Mouse (Mus musculus) lung, postnatal 4 days (tissue): Measurements from ENCODE around the gene 2510002D24Rik.
A peak's percentile ranks its signal among the peaks of the same experiment; 100 is the strongest.
"Not testable (repeated sequence)": the region's sequence is repeated elsewhere in the genome, so short reads cannot be mapped to it uniquely, and the experiment has no call there.

ENCODE experiments used
- DNase-seq, 2 experiments: peaks; one replicate each; pipeline ENCODE4 v3.0.0; 2021

Gene 2510002D24Rik

DNA sequence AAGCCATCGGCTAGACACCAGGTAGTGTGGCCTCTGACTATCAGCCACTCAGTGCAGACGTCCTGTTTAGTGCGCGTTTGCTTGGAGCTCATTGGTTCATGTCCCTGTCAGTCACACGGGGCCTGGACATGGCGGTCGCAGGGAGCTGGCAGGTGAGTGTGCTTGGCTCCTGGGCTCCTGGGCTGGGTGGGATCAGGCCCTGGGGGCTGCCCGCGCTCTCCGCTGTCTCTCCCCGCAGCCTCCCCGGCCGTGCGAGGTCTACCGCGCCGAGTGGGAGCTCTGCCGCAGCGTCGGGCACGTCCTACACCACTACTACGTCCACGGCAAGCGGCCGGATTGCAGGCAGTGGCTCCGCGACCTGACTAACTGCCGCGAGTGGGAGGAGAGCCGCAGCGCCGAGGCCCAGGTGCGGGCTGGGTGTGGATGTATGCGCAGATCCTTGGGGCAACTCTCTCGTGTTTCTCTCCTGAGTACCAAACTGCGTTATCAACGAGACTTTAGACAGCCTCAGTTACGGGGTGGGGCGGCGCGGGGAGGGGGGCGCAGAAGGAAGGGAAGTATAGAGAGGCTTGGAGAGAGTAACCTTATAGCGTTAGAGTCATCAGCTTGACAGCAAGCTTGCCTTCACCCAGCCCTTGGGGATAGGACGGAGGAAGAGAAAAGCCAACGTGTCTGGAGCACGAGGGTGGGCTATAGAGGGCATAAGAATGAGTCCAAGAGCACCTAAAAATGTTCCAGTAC, at the start of gene 2510002D24Rik, which contains the start of gene Gm28539:
Gene 2510002D24Rik, plus strand, starts transcription at position 111 of the 741 bp plus-strand sequence.
Gene Gm28539, plus strand, starts transcription at position 117 of the 741 bp plus-strand sequence.
- DNase-seq = peak; percentile 95

DNA sequence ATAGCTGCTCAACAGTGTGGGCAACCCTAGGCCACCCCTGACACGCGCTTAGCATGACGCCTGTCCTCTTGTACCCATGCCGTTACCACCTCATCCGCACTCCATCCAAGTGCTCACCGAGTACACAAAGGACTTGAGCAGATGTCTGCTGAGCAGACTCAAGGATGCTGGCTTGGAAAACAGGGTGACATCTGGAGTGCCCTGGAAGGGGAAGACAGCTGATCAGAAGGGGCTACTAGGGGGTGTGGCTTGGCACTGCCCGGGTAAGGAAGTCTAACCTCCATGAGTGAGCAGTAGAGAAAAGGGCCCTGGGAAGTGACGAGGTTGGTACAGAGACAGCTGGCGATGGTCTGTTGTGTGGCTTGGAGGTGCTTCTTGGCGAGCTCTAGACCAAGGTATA, 49.7 kb upstream of the 2510002D24Rik start:
- DNase-seq = no peak

DNA sequence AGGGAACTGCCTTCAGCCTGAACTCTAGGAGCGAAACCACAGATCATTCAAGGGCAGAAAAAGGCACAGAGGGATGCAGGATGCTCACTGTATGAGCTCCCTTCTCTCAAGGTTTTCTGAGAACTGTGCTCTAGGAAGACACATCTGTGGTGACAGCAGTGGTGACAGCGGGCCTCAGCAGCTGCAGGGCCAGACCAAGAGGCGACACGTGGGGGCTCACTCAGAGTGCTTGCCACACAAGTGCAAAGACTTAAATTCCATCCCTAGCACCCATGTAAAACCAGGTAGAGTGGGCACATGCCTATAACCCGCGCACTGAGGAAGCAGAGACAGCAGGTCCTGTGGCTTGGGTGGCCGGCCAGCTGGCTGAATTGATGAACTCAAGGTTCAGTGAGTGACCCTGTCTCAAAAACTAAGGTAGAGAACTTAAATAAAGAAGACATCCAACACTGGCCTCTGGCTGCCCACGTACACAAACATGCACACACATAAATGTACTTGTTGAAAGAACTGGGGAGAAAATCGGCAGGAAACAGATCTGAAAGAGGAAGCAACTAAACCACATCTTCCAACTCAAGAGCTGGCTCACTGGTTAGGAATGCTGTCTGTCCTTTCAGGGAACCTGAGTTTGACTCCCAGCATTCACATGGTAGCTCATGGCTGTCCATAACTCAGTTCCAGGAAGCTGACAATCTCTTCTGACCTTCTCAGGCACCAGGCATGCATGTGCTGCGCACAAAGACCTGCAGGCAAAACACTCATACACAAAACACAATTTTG, 47.6 kb upstream of the 2510002D24Rik start:
- DNase-seq = no peak

DNA sequence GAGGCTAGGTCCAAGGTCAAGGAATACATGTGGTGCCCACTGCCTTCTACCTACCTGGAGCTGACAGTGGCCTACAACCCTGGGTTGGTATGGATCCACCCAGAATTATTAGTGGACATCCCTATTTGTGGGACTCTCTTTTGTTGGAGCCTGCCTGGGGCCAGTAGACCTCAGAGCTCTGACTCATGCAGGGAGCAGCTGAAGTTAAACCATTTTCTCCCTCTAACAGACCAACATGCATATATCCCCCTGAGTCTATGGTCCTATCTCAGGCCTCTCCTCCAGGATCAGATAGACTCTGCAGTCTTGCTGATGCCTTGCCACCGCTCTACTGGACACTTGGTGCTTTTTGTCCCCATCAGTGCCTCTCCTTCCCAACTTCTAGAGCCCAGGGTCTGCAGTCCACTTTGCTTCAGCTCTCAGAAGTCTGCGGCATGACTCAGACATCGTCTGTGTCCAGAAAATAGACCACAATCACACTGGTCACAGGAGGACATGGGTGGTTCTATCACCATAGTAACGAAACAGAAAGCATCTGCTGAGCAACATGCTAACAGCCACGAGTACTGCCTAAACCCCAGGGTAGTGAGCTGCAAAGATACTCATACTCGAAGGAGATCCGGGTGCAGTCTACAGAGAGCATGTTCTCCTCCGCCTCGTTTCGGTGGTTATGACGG, 41.0 kb upstream of the 2510002D24Rik start:
- no peak for DNase-seq

DNA sequence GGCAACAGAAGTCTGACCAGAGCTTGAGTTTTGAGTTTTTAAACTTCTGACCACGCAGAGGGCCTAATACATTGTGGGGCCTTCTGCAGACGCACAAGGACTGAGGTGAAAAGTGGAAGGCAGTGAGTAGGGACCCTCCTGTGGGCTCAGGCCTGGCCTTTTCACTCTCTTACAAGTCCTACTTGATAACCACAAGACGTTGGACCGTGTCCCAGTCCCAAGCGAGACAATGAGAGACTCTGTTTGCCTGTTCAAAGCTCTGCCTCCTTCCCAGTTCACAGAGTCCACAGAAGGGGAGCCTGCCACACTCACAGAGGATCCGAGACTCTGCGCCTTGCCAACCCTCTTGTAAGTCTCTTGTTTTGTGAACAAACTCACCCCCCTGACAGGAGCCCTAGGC, 39.7 kb upstream of the 2510002D24Rik start:
- DNase-seq = no peak

DNA sequence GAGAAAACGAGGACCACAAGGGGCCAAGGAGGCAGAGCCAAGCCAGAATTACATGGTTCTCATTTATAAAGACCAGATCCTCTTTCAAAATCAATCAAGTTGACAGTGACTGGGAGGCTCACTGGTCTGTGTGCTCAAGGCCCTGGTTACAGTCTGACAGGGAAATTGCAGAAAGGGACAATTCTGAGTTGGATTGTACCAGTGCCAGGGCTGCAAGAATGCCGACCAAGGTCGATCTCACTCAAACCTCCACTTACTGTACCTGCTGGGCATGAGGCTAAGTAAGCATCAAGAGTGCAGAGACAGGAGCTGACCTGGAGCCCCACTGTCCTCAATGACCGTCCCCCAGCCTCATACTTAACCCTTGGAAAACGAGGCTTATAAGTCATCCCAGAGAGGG, 38.2 kb upstream of the 2510002D24Rik start:
- no peak for DNase-seq

DNA sequence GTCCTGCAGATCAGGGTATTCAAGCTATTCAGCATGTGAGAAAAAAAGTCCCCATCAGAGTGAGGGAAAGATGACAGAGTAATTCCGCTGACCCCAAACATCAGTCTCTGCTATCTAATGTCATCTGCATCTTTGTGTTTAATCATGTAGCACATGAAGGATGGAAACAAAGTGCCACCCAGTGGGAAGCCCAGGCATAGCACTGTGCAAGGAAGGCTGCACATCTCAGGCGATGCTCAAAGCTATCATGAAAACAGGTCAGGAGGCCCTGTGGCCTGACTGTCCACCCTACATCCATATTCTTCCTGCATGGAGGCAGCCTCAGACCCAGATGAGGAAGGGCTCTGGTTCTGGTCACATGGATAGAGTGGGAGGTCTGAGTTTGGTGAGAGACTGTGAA, 37.5 kb upstream of the 2510002D24Rik start:
- DNase-seq = peak; percentile 44 to 62

DNA sequence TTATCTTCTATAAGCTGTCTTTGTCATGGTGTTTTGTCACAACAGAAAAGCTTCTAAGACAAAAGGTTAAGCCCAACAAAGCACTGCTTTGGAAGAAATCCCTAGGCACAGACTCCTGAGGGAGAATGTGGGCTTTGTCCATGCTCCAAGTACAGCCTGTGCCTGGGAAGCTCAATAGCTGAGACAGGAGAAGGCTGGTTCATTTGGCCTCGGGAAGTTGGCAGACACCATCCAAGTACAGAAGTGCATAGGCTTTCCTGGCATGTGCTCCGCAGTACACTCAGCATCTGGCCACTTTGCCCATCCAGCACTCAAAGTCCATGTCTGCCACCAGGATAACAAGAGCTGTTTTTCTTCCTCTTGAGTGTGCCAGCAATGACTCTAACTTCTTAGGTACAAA, 30.6 kb upstream of the 2510002D24Rik start:
- DNase-seq = no peak

DNA sequence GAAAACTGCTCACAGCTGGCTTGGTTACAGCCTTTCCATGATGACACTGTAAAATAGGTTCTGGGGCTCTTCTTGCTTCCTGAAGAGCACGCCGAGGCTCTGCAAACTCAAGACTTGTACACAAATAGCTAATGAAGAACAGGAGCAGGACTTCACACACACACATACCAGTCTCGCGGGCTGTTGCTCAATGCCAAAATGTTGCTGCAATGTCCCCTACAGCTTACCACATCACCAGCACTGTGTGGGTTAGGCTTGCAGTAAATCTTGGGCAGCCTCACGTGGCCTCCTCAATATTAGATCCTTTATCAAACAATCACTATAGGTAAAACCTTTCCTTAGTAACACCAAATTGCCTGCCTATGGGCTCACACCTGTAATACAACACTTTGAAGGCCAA, 27.4 kb upstream of the 2510002D24Rik start:
- DNase-seq = peak; percentile 28 to 29

DNA sequence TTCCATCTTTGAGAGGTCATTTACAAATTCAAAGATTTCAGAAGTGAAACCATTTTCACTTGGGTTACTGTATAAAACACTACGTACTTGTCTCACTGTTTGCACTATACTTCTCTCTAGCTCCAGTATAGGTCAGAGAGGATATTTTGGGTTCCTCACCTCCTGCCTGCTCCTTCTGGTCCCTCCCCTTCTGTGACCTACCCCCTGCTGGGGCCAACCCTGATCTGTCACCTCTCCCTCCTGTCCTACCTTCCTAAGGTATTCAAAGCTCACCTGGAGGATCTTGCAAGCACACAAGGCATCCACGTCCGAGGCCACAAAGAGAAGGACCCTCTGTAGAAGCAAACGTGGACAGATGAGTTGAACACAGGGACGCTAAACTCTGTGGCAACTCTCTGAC, 25.3 kb upstream of the 2510002D24Rik start:
- DNase-seq = no peak

DNA sequence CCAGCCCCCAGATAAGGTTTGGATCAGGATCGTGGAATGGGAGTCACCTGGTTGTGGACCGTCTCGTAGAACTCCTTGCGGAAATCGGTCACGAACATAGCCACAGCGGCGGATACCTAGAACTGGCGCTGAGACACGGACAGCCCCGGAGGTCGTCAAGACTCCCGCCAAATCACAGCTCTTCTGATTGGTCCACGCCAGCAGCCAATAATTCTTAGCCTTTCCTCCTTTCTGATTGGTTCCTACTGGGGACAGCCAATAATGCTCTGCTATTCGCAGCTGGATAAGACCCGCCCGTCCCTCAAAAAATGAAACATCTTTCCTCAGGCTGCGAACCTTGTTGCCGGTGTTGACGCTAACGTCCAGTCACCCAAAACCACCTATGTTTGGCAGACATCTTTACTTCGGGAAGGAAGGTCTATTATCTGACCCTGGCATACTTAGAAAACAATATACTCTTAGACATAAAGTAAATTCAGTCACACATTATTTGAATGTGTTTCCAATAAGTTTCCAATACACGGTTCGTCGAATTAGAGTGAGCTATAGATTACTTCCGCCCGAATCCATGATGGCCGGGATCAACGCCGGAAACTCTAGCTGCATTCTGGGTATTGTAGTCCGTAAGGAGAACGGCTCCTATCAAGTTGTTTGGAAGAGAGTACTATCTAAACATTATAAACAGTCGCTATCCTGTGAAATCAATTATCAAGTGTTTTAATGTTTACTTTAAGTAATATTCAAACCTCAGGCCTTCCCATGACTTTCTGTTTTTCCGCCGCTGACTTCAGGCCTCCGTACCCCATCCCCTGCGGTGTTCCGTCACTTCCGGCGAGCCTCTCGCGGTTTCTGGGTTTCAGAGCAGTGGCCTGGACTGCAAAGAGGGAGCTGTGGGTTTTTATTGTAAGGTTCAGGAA, 24.7 kb upstream of the 2510002D24Rik start, which contains the start of the genes Ufd1 and Cdc45:
Gene Ufd1, plus strand, starts transcription at position 312 of the 917 bp plus-strand sequence.
Gene Cdc45, minus strand, starts transcription at position 520 of the 917 bp plus-strand sequence.
- peak; percentile 91 for DNase-seq

DNA sequence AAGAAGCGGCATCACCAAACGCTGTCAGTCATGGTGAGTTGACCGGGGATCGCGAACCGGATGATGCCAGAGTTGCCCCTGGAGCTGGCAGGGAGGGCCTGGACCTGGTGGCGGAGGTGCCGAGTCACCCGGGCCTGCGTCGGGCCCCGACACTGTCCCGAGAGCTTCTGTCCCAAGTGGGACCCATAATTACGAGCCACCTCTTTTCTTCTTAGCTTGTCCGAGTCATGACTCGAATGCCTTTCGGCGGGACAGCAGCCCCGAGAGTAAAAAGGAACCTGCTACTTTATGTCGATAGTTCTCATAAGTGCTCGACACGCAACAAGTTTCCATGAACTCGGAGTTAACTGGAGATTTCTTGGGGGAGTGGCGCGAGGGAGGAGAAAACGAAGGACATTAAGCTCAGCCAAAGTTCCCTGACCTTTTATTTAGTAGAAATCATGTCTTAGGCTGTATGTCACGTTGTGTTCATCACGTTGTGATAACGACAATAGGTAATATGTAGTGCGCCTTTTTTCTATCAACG, 23.9 kb upstream of the 2510002D24Rik start:
- no peak for DNase-seq

DNA sequence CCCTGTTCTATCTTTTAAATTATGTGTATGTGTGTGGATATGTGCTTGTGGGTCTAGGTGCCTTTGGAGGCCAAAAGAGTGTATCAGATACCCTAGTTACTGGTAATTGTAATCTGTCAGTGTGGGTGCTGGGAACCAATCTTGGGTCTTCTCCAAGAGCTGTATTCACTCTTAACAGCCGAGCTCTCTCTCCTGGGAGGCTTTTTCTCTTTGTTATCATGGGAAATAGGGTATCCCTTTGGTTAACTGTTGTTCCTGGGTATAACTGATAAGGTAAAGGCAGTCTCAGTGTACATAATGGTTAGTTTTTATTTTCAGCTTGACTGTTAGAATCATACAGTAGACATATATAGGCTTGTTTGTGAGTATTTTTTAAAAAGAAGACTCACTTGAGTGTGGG, 14.0 kb upstream of the 2510002D24Rik start:
- no peak for DNase-seq

DNA sequence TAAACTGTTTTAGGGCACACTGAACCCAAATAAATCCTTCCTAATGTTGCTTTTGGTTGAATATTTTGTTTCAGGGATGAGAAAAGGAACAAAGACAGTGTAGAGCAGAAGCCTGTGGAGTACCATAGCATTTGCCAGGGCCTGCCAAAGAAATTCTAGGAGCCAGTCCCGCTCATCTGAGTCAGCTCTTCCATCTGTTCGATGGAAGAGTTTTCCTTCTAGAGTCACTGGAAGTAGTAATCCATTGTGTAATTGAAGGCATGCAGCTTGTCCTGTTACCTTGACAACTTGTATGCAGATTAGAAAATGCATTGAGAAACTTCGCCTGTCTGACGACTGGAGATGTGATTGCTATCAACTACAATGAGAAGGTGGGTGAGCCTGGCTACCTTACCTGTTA, 13.5 kb upstream of the 2510002D24Rik start:
- DNase-seq = no peak

DNA sequence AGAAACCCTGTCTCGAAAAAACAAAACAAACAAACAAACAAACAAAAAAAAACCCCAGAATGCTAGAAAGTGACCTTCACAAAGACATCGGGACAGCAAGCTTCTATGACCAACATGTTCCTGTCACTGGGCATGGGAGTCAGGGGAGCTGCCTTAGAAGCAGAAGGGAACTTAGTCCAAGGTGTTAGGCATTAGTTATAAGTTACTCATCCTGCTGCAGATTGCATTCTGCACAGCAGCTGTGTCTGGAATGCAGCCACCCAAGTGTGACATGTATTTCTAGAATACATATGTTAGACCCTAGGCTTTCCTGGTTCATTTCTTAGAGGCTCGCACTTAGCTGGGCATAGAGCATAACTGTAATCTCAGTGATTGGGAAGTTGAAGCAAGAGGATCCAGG, 7.7 kb upstream of the 2510002D24Rik start:
- no peak for DNase-seq

DNA sequence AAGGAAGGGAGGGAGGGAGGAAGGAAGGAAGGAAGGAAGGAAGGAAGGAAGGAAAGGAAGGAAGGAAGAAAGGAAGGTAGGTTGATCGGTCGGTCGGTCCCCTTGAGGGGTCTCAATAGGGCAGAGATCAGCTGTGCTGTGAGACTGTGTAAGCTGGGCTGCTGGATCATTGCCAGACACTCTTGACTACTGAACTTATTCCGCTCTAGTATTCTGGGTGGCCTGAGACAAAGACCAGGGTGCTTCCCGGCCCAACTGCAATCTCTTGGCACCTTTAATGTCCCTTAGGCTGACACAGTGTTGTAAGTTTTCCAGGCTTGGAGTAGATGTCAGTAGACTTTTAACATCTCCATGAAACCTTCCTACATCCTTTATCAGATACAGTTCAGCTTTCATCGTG, 7.3 kb upstream of the 2510002D24Rik start:
- DNase-seq = no peak

DNA sequence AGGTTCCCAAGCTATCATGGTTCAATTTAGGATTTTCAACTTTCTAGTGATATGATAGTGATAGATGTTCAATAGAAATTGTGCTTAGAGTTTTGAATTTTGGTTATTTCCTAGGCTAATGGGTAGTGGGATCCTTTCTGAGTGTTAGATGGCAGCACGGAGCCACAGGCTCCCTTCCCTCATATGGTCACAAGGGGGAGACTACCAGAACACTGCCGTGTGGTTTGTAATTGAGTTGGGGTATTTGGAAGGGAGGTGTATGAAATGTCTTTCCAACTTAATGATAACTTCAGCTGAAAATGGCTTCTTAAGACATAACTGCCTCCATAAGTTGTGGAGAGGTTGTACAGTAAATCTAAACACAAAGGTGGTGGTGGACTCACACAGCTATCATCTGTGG, 2.9 kb upstream of the 2510002D24Rik start:
- DNase-seq = no peak

DNA sequence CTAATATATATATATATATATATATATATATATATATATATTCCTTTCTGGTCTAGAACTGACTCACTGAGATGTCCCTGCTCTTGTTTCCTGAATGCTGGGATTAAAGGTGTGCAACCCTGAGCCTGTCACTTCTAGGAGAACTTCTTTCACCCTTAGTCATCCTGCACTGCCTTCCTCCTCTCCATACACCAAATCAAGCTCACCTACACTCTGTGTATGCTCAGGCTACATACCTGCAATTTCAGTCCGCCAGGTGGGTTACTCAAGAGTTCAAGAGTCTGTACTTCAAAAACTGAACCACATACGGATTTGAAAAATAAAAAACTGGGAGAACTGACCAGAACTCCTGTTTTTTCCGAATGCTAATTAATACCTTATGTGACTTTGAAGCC, 308 bp upstream of the 2510002D24Rik start:
- no peak for DNase-seq

DNA sequence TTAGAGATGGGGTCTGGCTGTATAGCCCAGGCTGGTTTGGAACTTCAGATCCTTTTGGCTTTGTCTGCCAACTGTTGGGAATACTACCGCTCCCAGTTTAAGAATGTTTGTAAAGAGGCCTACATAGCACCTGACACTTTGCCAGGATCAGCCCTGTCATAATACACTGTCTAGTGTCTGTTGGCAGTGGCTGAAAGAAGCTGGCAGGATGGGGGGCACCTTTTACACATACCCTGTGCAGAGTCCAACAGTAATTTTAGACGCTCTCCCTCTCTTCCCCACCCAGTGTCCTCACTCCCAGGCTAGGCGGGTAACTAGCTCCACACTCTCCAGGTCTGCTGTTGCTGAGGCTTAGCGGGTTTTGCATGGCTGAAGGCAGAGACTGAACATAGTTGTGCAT, 2.0 kb downstream of the 2510002D24Rik start:
- no peak for DNase-seq

DNA sequence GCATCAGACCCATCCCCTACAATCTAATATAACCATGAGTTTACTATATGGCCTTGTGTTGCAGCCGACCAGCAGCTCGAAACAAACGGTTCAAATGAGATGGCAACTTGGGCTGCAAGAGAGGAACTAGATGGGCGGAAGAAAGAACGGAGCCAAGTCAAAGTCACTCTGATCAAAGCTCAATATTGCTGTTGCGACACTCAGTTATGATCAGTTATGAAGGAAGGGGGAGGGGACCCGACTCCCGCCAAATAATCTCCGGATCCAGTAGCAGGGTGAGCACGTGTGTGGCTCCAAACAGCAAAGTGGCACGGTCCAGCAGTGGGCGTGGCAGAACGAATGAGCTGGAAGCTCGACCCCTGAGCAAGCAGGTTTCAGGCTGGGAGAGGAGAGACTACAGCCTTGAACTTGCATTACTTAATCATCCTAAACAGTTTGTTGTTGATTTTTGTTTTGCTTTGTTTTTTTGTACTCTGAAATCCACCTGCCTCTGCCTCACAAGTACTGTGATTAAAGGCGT, 10.0 kb downstream of the 2510002D24Rik start:
- DNase-seq = no peak

DNA sequence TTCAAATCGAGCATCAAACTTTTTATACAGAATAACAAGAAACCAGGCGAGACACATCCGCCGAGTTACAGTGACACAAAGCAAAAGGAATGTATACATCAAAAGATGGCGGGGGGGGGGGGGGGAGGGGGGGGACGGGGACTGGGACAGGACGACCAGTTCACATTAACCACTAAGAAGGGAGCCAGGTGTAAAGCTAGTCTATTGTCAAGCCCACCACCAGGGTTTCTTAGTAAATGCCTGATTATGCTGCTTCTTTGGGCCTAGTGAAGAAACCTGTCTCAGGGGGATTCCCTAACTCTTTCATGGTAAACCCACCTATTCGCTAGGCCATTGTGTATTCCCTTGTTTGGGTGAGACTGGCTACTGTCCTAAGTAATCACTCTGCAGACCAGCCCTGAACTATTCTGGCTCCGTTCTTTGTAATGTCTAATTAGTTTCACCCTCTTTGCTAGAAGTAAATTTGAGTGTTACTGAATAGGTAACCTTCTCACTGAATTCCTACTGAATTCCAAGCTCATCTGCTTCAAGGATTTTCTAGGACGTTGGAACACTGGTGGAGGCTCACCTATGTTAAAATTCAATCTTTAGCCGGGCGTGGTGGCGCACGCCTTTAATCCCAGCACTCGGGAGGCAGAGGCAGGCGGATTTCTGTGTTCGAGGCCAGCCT, 13.3 kb downstream of the 2510002D24Rik start:
- not testable (repeated sequence) for DNase-seq
